Comparison of ENCODE assay signal across 7 mouse cellular contexts in the genomic region with DNA sequence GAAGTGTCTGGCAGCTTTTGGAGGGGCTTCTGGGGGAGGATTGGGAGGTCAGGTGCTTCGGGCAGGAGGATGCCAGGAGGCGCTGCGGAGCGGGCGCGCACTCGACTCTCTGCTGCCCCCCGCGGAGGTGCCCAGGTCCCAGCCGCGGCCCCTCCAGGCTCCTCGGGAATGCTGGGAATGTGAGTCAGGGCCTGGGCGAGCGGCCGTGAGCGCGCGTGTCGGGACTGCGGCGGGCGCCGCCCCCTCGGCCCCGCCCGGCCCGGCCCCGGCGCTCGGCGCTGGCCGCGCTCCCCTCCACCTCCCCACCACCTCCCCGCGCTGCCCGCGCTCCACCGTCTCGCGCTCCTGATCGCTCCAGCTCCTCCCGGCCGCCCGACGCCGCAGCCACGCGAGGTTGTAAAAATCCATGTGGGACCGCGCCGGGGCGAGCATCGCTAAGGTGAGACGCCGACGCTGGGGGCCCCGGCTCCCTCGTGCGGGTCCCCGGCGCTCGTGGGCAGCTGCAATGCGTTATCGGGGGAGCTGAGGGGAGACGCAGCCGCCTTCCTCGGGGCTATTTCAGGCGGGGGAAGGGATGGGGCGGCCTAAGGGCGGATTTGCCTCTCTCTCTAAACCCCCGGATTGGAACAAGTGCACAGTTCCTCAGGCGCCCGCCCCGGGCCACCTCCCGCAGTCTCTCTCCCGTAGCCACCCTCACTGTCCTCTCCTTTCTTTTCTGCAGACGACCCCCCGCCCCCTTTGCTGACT. TPM values are rescaled to one million over a fixed set of nuclear protein-coding genes. Genes with fewer than 3 reads are reported as not detected.
DNase-seq lines count a peak whose midpoint lies in the region; ATAC-seq lines count a peak whose summit lies in the region.

A gene (plus strand): TSS at position 253 of the 747 bp plus-strand sequence.

- DNase-seq in adrenal gland, postnatal 36 days = peak; percentile 86 to 90
- DNase-seq in embryo, embryonic 11.5 days (ENCODE audit: low read depth, low spot score) = peak; percentile 65
- peak; percentile 15 to 17 for DNase-seq in gastrocnemius, postnatal 36 days
- peak; percentile 70 for DNase-seq in kidney, adult 11 months
- peak; percentile 88 for DNase-seq in left cerebral cortex, postnatal 4 days

- WGBS in midbrain, embryonic 13.5 days = under 1% methylated on average over 69 of the region's 78 CpGs
- WGBS in stomach, embryonic 16.5 days = under 1% methylated on average over 63 of the region's 78 CpGs

- H3K36me3 ChIP-seq in midbrain, embryonic 13.5 days = no peaks in the 10 kb centered on the region
- no peaks in the 10 kb centered on the region for H3K36me3 ChIP-seq in stomach, embryonic 16.5 days (ENCODE audit: control insufficient read depth, insufficient read depth, low read length)

- H3K4me3 ChIP-seq in midbrain, embryonic 13.5 days (replicated peaks) = peak within 1 kb of the TSS; percentile 84
- H3K4me3 ChIP-seq in stomach, embryonic 16.5 days (replicated peaks; ENCODE audit: low read length) = peak within 1 kb of the TSS; percentile 53

- ATAC-seq in midbrain, embryonic 13.5 days = peak; percentile 97
- ATAC-seq in stomach, embryonic 16.5 days (ENCODE audit: insufficient read depth, low FRiP score) = peak; percentile 96

- H3K27ac ChIP-seq in midbrain, embryonic 13.5 days = peak within 1 kb of the TSS; percentile 92
- H3K27ac ChIP-seq in stomach, embryonic 16.5 days (ENCODE audit: low read length) = no peak within 1 kb of the TSS

- H3K27me3 ChIP-seq in midbrain, embryonic 13.5 days = no peaks in the 10 kb centered on the region; the same call in 1 of the 2 replicates
- peaks cover 9% of the 10 kb centered on the region; the same call in 1 of the 2 replicates for H3K27me3 ChIP-seq in stomach, embryonic 16.5 days (ENCODE audit: control insufficient read depth, insufficient read depth, low read length)

- intact Hi-C loops in gastrocnemius, postnatal 36 days (cut with DNase I) = no loop called here
- intact Hi-C loops in left cerebral cortex, postnatal 4 days (cut with DNase I) = loop anchor here (10.0 kb wide), 1 partner anchor 112 kb away; no protein-coding TSS in a partner anchor

- H3K4me2 ChIP-seq in midbrain, embryonic 13.5 days (replicated peaks) = peak within 1 kb of the TSS; percentile 79
- peak within 1 kb of the TSS; percentile 76 for H3K4me2 ChIP-seq in stomach, embryonic 16.5 days (ENCODE audit: low read depth, low read length)

- H3K4me1 ChIP-seq in midbrain, embryonic 13.5 days (replicated peaks) = peaks cover 18% of the 10 kb centered on the region
- H3K4me1 ChIP-seq in stomach, embryonic 16.5 days (ENCODE audit: control insufficient read depth, insufficient read depth, low read length) = peaks cover 3% of the 10 kb centered on the region; the same call in 1 of the 2 replicates

- H3K9ac ChIP-seq in midbrain, embryonic 13.5 days (replicated peaks) = peak within 1 kb of the TSS; percentile 91
- H3K9ac ChIP-seq in stomach, embryonic 16.5 days (ENCODE audit: low read length) = peak within 1 kb of the TSS; percentile 65

- no peaks in the 10 kb centered on the region for H3K9me3 ChIP-seq in midbrain, embryonic 13.5 days
- no peaks in the 10 kb centered on the region for H3K9me3 ChIP-seq in stomach, embryonic 16.5 days (replicated peaks; ENCODE audit: control insufficient read depth, low read length)

RNA-seq across cellular contexts. Expression of the gene that starts here (rescaled TPM):
- 10 to 100 TPM in 1 of 2 experiments, 1 to 10 TPM in 1; 4.7 to 10.2 TPM for total RNA-seq in adrenal gland, postnatal 36 days (2021)
- under 1 TPM; 0.52 to 0.66 TPM for total RNA-seq in gastrocnemius, postnatal 36 days (2021)
- 100 to 1,000 TPM; 211 to 222 TPM for total RNA-seq in left cerebral cortex, postnatal 4 days (2021)
- polyA plus RNA-seq in midbrain, embryonic 13.5 days (2015; fragmentation: Nextera tagmentation; extraction: Ambion mirVana) = 75.0 and 79.0 TPM in 2 replicates
- 2.7 and 3.3 TPM in 2 replicates for polyA plus RNA-seq in stomach, embryonic 16.5 days (2015; fragmentation: Nextera tagmentation; extraction: Ambion mirVana)

Comparison
In these comparisons a context has a peak if more than half of its experiments do, and no peak if none do; other contexts are left out.
1. RNA of the gene that starts here (total RNA-seq): 211 to 222 TPM in left cerebral cortex, postnatal 4 days; 4.7 to 10.2 TPM in adrenal gland, postnatal 36 days and 0.52 to 0.66 TPM in gastrocnemius, postnatal 36 days; every median in the first group is over 10 times any median in the second.
2. RNA of the gene that starts here (polyA plus RNA-seq): 75.0 to 79.0 TPM in midbrain, embryonic 13.5 days; 2.7 to 3.3 TPM in stomach, embryonic 16.5 days; every median in the first group is over 10 times any median in the second.
3. Peak in DNase-seq in gastrocnemius, postnatal 36 days; RNA of the gene not detected or under 1 TPM.
4. DNase-seq: peak in every context shown above with its lines; median percentile 88 in adrenal gland, postnatal 36 days; 88 in left cerebral cortex, postnatal 4 days; 70 in kidney, adult 11 months; 65 in embryo, embryonic 11.5 days; 16 in gastrocnemius, postnatal 36 days.